In the genomic region with DNA sequence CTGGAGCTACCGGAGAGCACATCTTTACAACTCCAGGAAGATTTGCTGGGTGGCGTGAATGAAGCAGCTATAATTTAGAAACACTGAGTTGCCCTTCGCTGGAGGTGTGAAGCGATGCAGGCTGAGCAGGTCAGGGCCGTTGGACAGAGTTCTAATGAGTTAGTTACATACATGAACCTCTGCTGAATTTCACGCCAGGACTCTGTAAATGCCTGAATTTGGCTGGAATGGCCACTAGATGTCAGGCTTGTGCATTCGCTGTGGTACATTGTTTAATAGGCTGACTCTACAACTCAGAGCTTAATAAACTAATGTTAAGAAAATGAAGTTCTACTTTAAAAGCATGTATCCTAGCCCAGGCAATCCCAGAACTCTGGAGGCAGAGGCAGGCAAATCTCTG, we compare ENCODE assay signal across 9 mouse cellular contexts. TPM values are rescaled to one million over a fixed set of nuclear protein-coding genes. Genes with fewer than 3 reads are reported as not detected.
DNase-seq lines count a peak whose midpoint lies in the region; ATAC-seq and TF ChIP-seq lines count a peak whose summit lies in the region.
"Had no signal": no experiment of that assay in that cellular context is flagged by ENCODE, and none has a peak within 500 bp of the region (broad histone marks: within the 10 kb centered on the region; RNA-seq: fewer than 3 reads in every experiment).

No protein-coding gene starts in this region.

- no peaks in the 10 kb centered on the region for H3K4me1 ChIP-seq in liver, embryonic 11.5 days (replicated peaks; ENCODE audit: control insufficient read depth, insufficient read depth, low read length)
- H3K4me1 ChIP-seq in cortical plate, adult 2 months (ENCODE audit: control insufficient read depth, insufficient read depth, low read length) = no peaks in the 10 kb centered on the region

- 23% methylated on average over 7 of the region's 7 CpGs for WGBS in liver, embryonic 11.5 days

- intact Hi-C loops in heart, postnatal 10 days (cut with DNase I) = loop anchor here (2.0 to 5.0 kb wide), 2 partner anchors 39 to 219 kb away; a partner anchor contains a TSS

- no peak for TF ChIP-seq POLR2A in cortical plate, adult 2 months (IDR thresholded peaks at IDR 0.05; ENCODE audit: extremely low read depth, insufficient read depth, low read length)

- H3K4me2 ChIP-seq in liver, embryonic 11.5 days = no peak overlapping the region

- no peak overlapping the region for H3K9ac ChIP-seq in liver, embryonic 11.5 days (ENCODE audit: low read depth, low read length)

- H3K27me3 ChIP-seq in liver, embryonic 11.5 days (replicated peaks; ENCODE audit: control insufficient read depth, insufficient read depth, low read length) = no peaks in the 10 kb centered on the region

- H3K27ac ChIP-seq in liver, embryonic 11.5 days (ENCODE audit: low read depth, low read length) = no peak overlapping the region
- H3K27ac ChIP-seq in cortical plate, adult 2 months (ENCODE audit: insufficient read depth, low read length) = no peak overlapping the region

- DNase-seq in liver (peak; percentile 27), NIH3T3 (ENCODE audit: low read depth) (peak; percentile 83)
- DNase-seq in liver, embryonic 11.5 days (ENCODE audit: low spot score) = no peak
- DNase-seq in heart, postnatal 10 days = peak; percentile 64 to 80
- DNase-seq in left cerebral cortex, adult 11 months (ENCODE audit: low spot score) = peak; percentile 25
- DNase-seq in natural killer cell, adult 2 months (ENCODE audit: low spot score in 2 of 2) = peak; percentile 16 to 29
- DNase-seq in urinary bladder, postnatal 25 days (ENCODE audit: low spot score) = peak; percentile 52

- TF ChIP-seq CTCF in cortical plate, adult 2 months (IDR thresholded peaks at IDR 0.05; ENCODE audit: extremely low read depth, insufficient read depth, low read length) = peak; percentile 84

- ATAC-seq in liver, embryonic 11.5 days (replicated peaks; ENCODE audit: low FRiP score) = no peak

- H3K9me3 ChIP-seq in liver, embryonic 11.5 days (ENCODE audit: control insufficient read depth, low read length) = no peaks in the 10 kb centered on the region

- H3K36me3 ChIP-seq in liver, embryonic 11.5 days (ENCODE audit: control insufficient read depth, insufficient read depth, low read length) = no peaks in the 10 kb centered on the region

- no peak overlapping the region for H3K4me3 ChIP-seq in liver, embryonic 11.5 days (ENCODE audit: low read depth, low read length)
- no peak overlapping the region for H3K4me3 ChIP-seq in cortical plate, adult 2 months (ENCODE audit: insufficient read depth, low read length)

RNA-seq across cellular contexts. Expression of a gene that starts 7.4 kb away (rescaled TPM):
- not detected in 2 replicates for polyA plus RNA-seq in liver, embryonic 11.5 days (2014; fragmentation: Nextera tagmentation; extraction: Ambion mirVana)
- 0.11 TPM in 1 of 2 replicates, not detected in the other for polyA plus RNA-seq in cortical plate, adult 2 months (2012; rRNA removed)
- not detected for total RNA-seq in heart, postnatal 10 days (2021)
- total RNA-seq: gastrocnemius, adult 8-10 months had no signal

RNA-seq across cellular contexts. Expression of a gene that starts 33.6 kb away (rescaled TPM):
- polyA plus RNA-seq in liver, embryonic 11.5 days (2014; fragmentation: Nextera tagmentation; extraction: Ambion mirVana) = 0.13 TPM in 1 of 2 replicates, not detected in the other
- 0.89 and 1.1 TPM in 2 replicates for polyA plus RNA-seq in cortical plate, adult 2 months (2012; rRNA removed)
- total RNA-seq in heart, postnatal 10 days (2021) = 1 to 10 TPM; 4.2 to 5.1 TPM

RNA-seq across cellular contexts. Expression of a gene that starts 36.4 kb away (rescaled TPM):
- polyA plus RNA-seq in liver, embryonic 11.5 days (2014; fragmentation: Nextera tagmentation; extraction: Ambion mirVana) = 0.25 and 0.45 TPM in 2 replicates
- 1.8 and 2.3 TPM in 2 replicates for polyA plus RNA-seq in cortical plate, adult 2 months (2012; rRNA removed)
- total RNA-seq in heart, postnatal 10 days (2021) = 1 to 10 TPM; 4.5 to 6.1 TPM

RNA-seq across cellular contexts. Expression of a gene that starts 53.4 kb away (rescaled TPM):
- polyA plus RNA-seq in liver, embryonic 11.5 days (2014; fragmentation: Nextera tagmentation; extraction: Ambion mirVana) = not detected in 2 replicates
- not detected in 2 replicates for polyA plus RNA-seq in cortical plate, adult 2 months (2012; rRNA removed)
- total RNA-seq in heart, postnatal 10 days (2021) = not detected
- total RNA-seq: gastrocnemius, adult 8-10 months had no signal
